Mouse (Mus musculus) hindbrain, embryonic 11.5 days (tissue): ENCODE data around the gene Prrt2. TPM values are rescaled to one million over a fixed set of nuclear protein-coding genes. Genes with fewer than 3 reads are reported as not detected.
A peak's percentile ranks its signal among the peaks of the same experiment; 100 is the strongest.

Source experiments
- ATAC-seq: fragments of 200-750 bp; cut with Nextera tagmentation; 2 replicates; pipeline ENCODE4 v1.8.0; 2017; ENCODE audit warnings: mild to moderate bottlenecking, moderate TSS enrichment, moderate library complexity; ENCODE audit not compliant: low FRiP score
- DNase-seq: peaks from one replicate; pipeline ENCODE4 v3.0.0-alpha.2; 2015; ENCODE audit warnings: low spot score
- H3K27ac ChIP-seq: fragments of 300-500 bp; sonication (generic); 2 replicates; pipeline ENCODE4 v1.5.1; 2014; ENCODE audit warnings: mild to moderate bottlenecking, low read depth, low read length
- H3K27me3 ChIP-seq: fragments of 300-500 bp; sonication (generic); 2 replicates; pipeline ENCODE4 v1.6.1; 2014; ENCODE audit warnings: mild to moderate bottlenecking, low read length, moderate library complexity, mixed read lengths; ENCODE audit not compliant: control insufficient read depth, insufficient read depth
- H3K36me3 ChIP-seq: fragments of 300-500 bp; sonication (generic); 2 replicates; pipeline ENCODE4 v1.6.1; 2014; ENCODE audit warnings: mild to moderate bottlenecking, low read length, moderate library complexity, mixed read lengths; ENCODE audit not compliant: control insufficient read depth, insufficient read depth
- H3K4me1 ChIP-seq: fragments of 300-500 bp; sonication (generic); replicated peaks from 2 replicates; pipeline ENCODE4 v1.6.1; 2014; ENCODE audit warnings: low read length, mixed read lengths; ENCODE audit not compliant: control insufficient read depth, insufficient read depth
- H3K4me2 ChIP-seq: fragments of 300-500 bp; sonication (generic); replicated peaks from 2 replicates; pipeline ENCODE4 v1.6.1; 2014; ENCODE audit warnings: mild to moderate bottlenecking, low read depth, low read length
- H3K4me3 ChIP-seq: fragments of 300-500 bp; sonication (generic); 2 replicates; pipeline ENCODE4 v1.5.1; 2014; ENCODE audit warnings: low read depth, low read length
- H3K9ac ChIP-seq: fragments of 300-500 bp; sonication (generic); 2 replicates; pipeline ENCODE4 v1.6.1; 2014; ENCODE audit warnings: low read depth, low read length
- H3K9me3 ChIP-seq: fragments of 300-500 bp; sonication (generic); 2 replicates; pipeline ENCODE4 v1.6.1; 2016; ENCODE audit warnings: low read length; ENCODE audit not compliant: control insufficient read depth
- WGBS: fragments of 180-500 bp; shearing (Covaris S2); extraction: QIAGEN DNeasy Blood & Tissue Kit; methylation state at CpG from one replicate; pipeline ENCODE4 v1.1.7; 2014; 5-methylcytosine and 5-hydroxymethylcytosine counted together
- polyA plus RNA-seq: library from polyadenylated mRNA; unstranded; fragments of >200 nt; fragmentation: Nextera tagmentation; extraction: Ambion mirVana; gene quantifications from 2 replicates; pipeline ENCODE4 v1.2.1, GENCODE M21; 2014

The Prrt2 gene
- polyA plus RNA-seq, 1 experiment from 2014 or later = 7.7 TPM

DNA sequence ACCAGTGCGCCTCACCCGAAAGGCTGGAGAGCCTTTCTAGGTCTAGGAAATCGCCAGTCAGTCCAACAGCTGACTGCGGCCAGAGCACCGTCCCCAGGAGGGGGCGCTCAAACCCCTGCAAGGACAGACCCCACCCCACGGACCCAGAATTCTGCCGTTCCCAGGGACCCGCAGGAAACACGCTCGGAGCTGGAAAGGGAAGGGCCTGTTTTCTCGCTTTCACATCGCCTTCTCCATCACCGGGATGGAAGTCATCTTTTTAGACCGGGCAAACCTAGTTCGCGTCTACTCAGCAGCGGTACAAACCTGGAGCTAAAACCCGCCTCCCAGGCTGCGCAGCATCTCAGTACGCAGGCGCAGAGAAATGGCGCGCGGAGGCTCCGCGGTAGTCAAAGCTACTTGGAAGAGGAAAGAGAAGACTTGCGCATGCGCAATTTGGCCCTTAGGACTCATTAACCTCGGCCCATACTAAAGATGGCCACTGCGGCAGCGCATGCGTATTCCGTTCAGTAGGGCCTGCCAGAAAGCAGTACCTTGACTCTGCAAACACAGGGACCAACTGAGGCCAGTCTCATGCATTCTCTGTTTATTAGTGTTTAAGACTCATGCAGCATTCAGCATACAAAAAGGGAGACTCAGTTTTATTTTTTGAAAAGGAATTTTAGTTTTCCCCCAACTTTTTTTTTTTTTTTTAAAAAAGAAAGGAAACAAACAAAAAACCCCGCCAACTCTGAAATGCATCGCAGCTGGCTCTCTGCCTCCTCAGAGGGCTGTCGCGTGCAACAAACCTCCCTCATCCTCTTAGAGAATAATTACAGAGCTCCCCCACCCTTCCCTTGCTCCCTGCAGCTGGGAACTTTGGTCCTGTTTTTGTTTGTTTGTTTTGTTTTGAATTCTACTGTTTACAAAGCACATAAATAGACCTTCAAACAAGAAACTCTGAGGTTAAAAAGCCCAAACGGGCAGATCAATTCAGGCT lies 3.8 kb downstream of the Prrt2 start, which contains the start of gene Pagr1a:
Gene Pagr1a, minus strand, starts transcription at position 382 of the 979 bp plus-strand sequence.
- Histone ChIP-seq H3K4me1 (peaks cover 19% of the 10 kb centered on the region), H3K36me3 (0 out of 2 replicates have a peak, but pooled peaks cover 4% of the 10 kb centered on the region), H3K4me3 (peak within 1 kb of the TSS; percentile 53), H3K27me3 (no peaks in the 10 kb centered on the region), H3K9ac (peak within 1 kb of the TSS; percentile 72), H3K27ac (peak within 1 kb of the TSS; percentile 88), H3K4me2 (peak within 1 kb of the TSS; percentile 91), H3K9me3 (no peaks in the 10 kb centered on the region)
- peak; percentile 76 for ATAC-seq
- peak; percentile 100 for DNase-seq
- WGBS = 4% methylated on average over 39 of the region's 39 CpGs

- no peaks in the 10 kb centered on the region for H3K27me3 ChIP-seq
- H3K9ac ChIP-seq = peak overlapping the region; percentile 72
- no peaks in the 10 kb centered on the region for H3K9me3 ChIP-seq
- H3K4me2 ChIP-seq = peak overlapping the region; percentile 91
- H3K4me3 ChIP-seq = peak overlapping the region; percentile 53
- no peak for DNase-seq
- peak; percentile 65 for ATAC-seq
- peak overlapping the region; percentile 88 for H3K27ac ChIP-seq
- H3K4me1 ChIP-seq = peaks cover 19% of the 10 kb centered on the region
- WGBS = 0% methylated on average over 22 of the region's 22 CpGs
- H3K36me3 ChIP-seq = 0 out of 2 replicates have a peak, but pooled peaks cover 4% of the 10 kb centered on the region
These were observed 4.5 kb downstream of the Prrt2 start for GRCm38 (mm10) chr7:127016486-127016938.

- 0 out of 2 replicates have a peak, but pooled peaks cover 4% of the 10 kb centered on the region for H3K36me3 ChIP-seq
These were observed 4.7 kb downstream of the Prrt2 start, which contains the start of gene Pagr1b for GRCm38 (mm10) chr7:127016481-127016485. Pagr1b (minus strand) TSS chr7:127016484.

DNA sequence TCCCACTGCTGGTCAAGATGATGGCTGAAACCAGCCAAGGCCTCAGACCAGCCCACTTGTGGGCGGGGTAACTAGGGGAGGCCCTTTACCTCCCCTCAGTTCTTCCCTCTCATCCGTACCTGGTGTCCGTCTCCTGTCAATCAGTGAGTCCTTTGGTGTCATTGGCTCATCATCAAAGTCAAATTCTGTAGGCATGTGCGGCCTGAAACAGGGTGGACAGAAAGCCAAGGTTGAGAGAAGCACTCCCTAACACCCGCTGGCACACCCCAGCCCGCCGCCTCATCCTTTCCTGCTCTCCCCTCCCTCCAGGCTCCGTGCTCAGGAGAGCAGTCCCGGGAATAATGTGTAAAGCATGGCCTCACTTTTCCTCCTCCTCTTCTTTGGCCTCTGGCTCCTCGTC lies 4.9 kb downstream of the Prrt2 start:
- peak overlapping the region; percentile 91 for H3K4me2 ChIP-seq
- peak; percentile 31 for ATAC-seq
- H3K9ac ChIP-seq = peak overlapping the region; percentile 72
- peak; percentile 45 for DNase-seq
- H3K36me3 ChIP-seq = 0 out of 2 replicates have a peak, but pooled peaks cover 4% of the 10 kb centered on the region
- peak overlapping the region; percentile 53 for H3K4me3 ChIP-seq
- peak overlapping the region; percentile 88 for H3K27ac ChIP-seq
- no peaks in the 10 kb centered on the region for H3K9me3 ChIP-seq
- H3K4me1 ChIP-seq = peaks cover 19% of the 10 kb centered on the region
- WGBS = 3% methylated on average over 10 of the region's 10 CpGs
- no peaks in the 10 kb centered on the region for H3K27me3 ChIP-seq

More at GRCm38 (mm10) chr7:127016481-127016485, 4.7 kb downstream of the Prrt2 start, which contains the start of gene Pagr1b:
- Histone ChIP-seq H3K9ac (peak within 1 kb of the TSS; percentile 72), H3K4me2 (peak within 1 kb of the TSS; percentile 91), H3K27ac (peak within 1 kb of the TSS; percentile 88), H3K4me3 (peak within 1 kb of the TSS; percentile 53), H3K27me3 (no peaks in the 10 kb centered on the region), H3K9me3 (no peaks in the 10 kb centered on the region), H3K4me1 (peaks cover 19% of the 10 kb centered on the region)
- no peak for DNase-seq
- ATAC-seq = no peak

DNA sequence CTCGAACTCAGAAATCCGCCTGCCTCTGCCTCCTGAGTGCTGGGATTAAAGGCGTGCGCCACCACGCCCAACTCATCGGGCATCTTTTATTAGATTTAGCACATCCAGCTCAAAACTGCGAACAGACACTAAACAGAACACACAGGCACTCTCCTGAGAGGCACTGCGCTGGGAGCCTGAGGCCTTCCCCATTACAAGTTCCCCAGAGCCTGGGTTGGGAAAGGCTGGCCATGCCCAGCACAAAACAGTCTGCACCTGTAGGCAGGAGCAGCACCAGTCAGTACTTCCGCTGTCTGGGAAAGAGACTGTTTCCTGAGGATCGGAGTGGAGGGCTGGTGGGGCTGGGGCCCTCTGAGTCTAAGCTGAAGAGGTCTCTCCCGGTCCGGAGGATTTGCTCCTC lies 6.0 kb downstream of the Prrt2 start:
- Histone ChIP-seq H3K27ac (no peak overlapping the region), H3K4me1 (peaks cover 17% of the 10 kb centered on the region), H3K4me2 (no peak overlapping the region), H3K4me3 (no peak overlapping the region), H3K36me3 (0 out of 2 replicates have a peak, but pooled peaks cover 4% of the 10 kb centered on the region), H3K9me3 (no peaks in the 10 kb centered on the region), H3K9ac (no peak overlapping the region), H3K27me3 (no peaks in the 10 kb centered on the region)
- ATAC-seq = no peak
- no peak for DNase-seq
- WGBS = 96% methylated on average over 12 of the region's 12 CpGs

GRCm38 (mm10) chr7:127014320-127014719 lies 6.7 kb downstream of the Prrt2 start, which contains the start of gene Mvp:
Mvp (minus strand) TSS chr7:127014621.
- no peak within 1 kb of the TSS; the same call in 1 of the 2 replicates for H3K9ac ChIP-seq
- DNase-seq = no peak
- peaks cover 14% of the 10 kb centered on the region for H3K4me1 ChIP-seq
- WGBS = 62% methylated on average over 11 of the region's 11 CpGs
- H3K9me3 ChIP-seq = no peaks in the 10 kb centered on the region
- H3K27me3 ChIP-seq = no peaks in the 10 kb centered on the region
- peak within 1 kb of the TSS; percentile 53; the same call in 1 of the 2 replicates for H3K4me3 ChIP-seq
- H3K36me3 ChIP-seq = 0 out of 2 replicates have a peak, but pooled peaks cover 4% of the 10 kb centered on the region
- H3K4me2 ChIP-seq = 0 out of 2 replicates have a peak within 1 kb of the TSS, but pooled peaks have one; percentile 0
- no peak for ATAC-seq
- no peak within 1 kb of the TSS for H3K27ac ChIP-seq

DNA sequence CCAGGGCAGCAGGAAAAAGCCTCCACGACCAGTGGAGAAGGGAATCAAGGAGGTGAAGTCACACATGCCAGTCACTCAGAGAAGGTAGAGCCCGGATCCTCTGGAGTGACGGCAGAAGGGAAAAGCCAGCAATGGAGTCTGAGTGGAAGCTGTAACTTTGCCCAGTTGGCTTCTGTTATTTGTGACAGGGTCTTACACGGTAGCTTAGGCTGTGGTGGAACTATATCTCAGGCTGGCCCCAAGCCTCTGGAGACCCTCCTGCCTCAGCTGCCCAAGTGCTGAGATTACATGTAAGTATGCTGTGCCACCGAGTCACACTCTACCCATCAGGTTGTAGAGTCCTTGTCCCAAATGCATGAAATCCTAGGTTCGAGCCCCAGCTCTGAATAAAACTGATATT lies 7.6 kb downstream of the Prrt2 start:
- WGBS = 95% methylated on average over 6 of the region's 6 CpGs
- no peaks in the 10 kb centered on the region for H3K9me3 ChIP-seq
- no peak overlapping the region for H3K9ac ChIP-seq
- H3K4me1 ChIP-seq = peaks cover 12% of the 10 kb centered on the region
- 0 out of 2 replicates have a peak, but pooled peaks cover 4% of the 10 kb centered on the region for H3K36me3 ChIP-seq
- no peak for ATAC-seq
- H3K4me2 ChIP-seq = no peak overlapping the region
- no peak for DNase-seq
- H3K27ac ChIP-seq = no peak overlapping the region
- H3K4me3 ChIP-seq = no peak overlapping the region
- H3K27me3 ChIP-seq = no peaks in the 10 kb centered on the region

DNA sequence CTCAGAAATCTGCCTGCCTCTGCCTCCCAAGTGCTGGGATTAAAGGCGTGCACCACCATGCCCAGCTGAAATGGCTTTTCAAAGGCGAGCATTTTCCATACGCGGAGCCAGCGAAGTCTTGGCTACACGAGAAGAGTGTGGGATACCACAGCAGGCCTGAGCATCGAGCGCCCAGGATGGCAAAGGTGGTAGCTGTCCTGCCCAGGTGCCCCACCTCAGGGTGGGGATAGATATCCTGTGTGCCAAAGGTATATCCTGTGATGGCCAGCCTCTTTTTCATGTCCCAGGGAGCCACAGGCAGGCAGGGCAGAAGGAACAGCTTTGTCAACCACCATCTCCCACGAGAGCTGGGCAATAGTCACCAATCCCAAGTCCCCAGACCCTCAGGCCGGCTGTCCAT lies 8.2 kb downstream of the Prrt2 start:
- H3K4me2 ChIP-seq = no peak overlapping the region
- 93% methylated on average over 10 of the region's 10 CpGs for WGBS
- H3K36me3 ChIP-seq = 0 out of 2 replicates have a peak, but pooled peaks cover 4% of the 10 kb centered on the region
- no peak overlapping the region for H3K4me3 ChIP-seq
- peaks cover 8% of the 10 kb centered on the region for H3K4me1 ChIP-seq
- DNase-seq = no peak
- H3K9ac ChIP-seq = no peak overlapping the region
- H3K27ac ChIP-seq = no peak overlapping the region
- no peaks in the 10 kb centered on the region for H3K27me3 ChIP-seq
- no peaks in the 10 kb centered on the region for H3K9me3 ChIP-seq
- no peak for ATAC-seq
